Mouse (Mus musculus): ENCODE measurements at regions not wholly inside any gene's neighbourhood (a gene's known extent, or its start where the extent isn't known, plus 50 kb on each side); places are given as distances from the start of the nearest gene placed in this dataset.

- DNase-seq (ENCODE audit: low spot score), result no peak
- no peaks in the 10 kb centered on the region for H3K9me3 ChIP-seq (replicated peaks)
- WGBS, result 80% methylated on average over 5 of the region's 5 CpGs
- no peak overlapping the region for H3K4me3 ChIP-seq
- H3K36me3 ChIP-seq, result no peaks in the 10 kb centered on the region
- H3K27me3 ChIP-seq (ENCODE audit: low read depth, poor library complexity, severe bottlenecking), result no peaks in the 10 kb centered on the region
- 0 out of 2 replicates have a peak, but pooled peaks cover 6% of the 10 kb centered on the region for H3K4me1 ChIP-seq
- H3K27ac ChIP-seq (replicated peaks), result peak overlapping the region; percentile 13; the same call in 1 of the 2 replicates
Observed at GRCm38 (mm10) chr5:148454200-148454599, 54.5 kb upstream of the Slc7a1 start.

- DNase-seq (ENCODE audit: low spot score), result no peak
Observed at GRCm38 (mm10) chr5:148453776-148454175, 54.1 kb upstream of the Slc7a1 start.

GRCm38 (mm10) chr5:148452909-148453632 lies 53.4 kb upstream of the Slc7a1 start:
- Histone ChIP-seq H3K27ac (replicated peaks) (no peak overlapping the region), H3K36me3 (no peaks in the 10 kb centered on the region), H3K4me3 (no peak overlapping the region), H3K9me3 (replicated peaks) (no peaks in the 10 kb centered on the region), H3K4me1 (0 out of 2 replicates have a peak, but pooled peaks cover 6% of the 10 kb centered on the region), H3K27me3 (ENCODE audit: low read depth, poor library complexity, severe bottlenecking) (no peaks in the 10 kb centered on the region)
- DNase-seq (ENCODE audit: low spot score), result no peak
- WGBS, result 90% methylated on average over 17 of the region's 17 CpGs

More at GRCm38 (mm10) chr5:148453776-148454175, 54.1 kb upstream of the Slc7a1 start:
- Histone ChIP-seq H3K4me1 (0 out of 2 replicates have a peak, but pooled peaks cover 6% of the 10 kb centered on the region), H3K9me3 (replicated peaks) (no peaks in the 10 kb centered on the region), H3K27me3 (ENCODE audit: low read depth, poor library complexity, severe bottlenecking) (no peaks in the 10 kb centered on the region), H3K4me3 (no peak overlapping the region), H3K27ac (replicated peaks) (0 out of 2 replicates have a peak overlapping the region, but pooled peaks have one; percentile 13), H3K36me3 (no peaks in the 10 kb centered on the region)
- 80% methylated on average over 12 of the region's 12 CpGs for WGBS

DNA sequence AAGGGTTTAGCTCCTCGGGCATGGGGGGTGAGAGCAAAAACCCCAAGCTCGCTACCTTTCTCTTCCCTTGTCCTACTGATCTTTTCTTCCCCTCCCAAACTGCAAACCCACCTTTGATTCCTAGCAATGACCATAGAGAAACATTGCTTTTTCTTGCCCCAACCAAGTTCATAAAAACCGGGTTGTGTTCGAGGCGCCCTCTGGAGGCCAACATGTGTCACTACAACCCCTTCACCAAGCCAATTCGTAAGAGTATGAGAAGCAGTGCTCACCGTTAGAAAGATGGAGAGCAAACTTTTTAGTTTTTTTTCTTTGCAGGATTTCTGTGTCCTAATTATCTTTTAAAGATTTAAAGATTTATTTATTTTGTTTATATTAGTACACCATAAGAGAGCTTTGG lies 52.1 kb upstream of the Slc7a1 start:
- no peaks in the 10 kb centered on the region for H3K36me3 ChIP-seq
- H3K9me3 ChIP-seq (replicated peaks), result no peaks in the 10 kb centered on the region
- no peak overlapping the region for H3K27ac ChIP-seq (replicated peaks)
- peak; percentile 40 for DNase-seq (ENCODE audit: low spot score)
- H3K4me3 ChIP-seq, result no peak overlapping the region
- 0 out of 2 replicates have a peak, but pooled peaks cover 6% of the 10 kb centered on the region for H3K4me1 ChIP-seq
- H3K27me3 ChIP-seq (ENCODE audit: low read depth, poor library complexity, severe bottlenecking), result no peaks in the 10 kb centered on the region
- WGBS, result 45% methylated on average over 7 of the region's 7 CpGs

DNA sequence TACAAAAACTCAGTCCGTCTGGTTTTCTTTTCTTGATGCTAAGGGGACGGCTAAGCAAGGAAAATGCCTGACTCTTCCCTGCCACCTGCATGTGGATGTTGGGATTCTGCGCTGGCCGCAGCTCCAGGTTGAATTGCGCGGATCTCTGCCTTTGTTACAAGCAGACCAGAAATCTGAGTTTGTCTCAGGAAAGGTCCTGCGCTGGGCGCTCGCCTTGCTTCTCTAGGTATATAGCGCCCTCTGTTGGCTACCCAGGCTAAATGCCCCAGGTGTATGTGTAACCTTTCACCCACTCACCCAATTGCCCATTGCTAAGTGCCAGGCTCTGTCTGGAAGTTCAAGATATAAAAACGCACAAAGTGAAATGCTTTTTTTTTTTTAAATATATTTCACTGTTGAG lies 51.2 kb upstream of the Slc7a1 start:
- Histone ChIP-seq H3K27ac (replicated peaks) (no peak overlapping the region), H3K36me3 (no peaks in the 10 kb centered on the region), H3K27me3 (ENCODE audit: low read depth, poor library complexity, severe bottlenecking) (no peaks in the 10 kb centered on the region), H3K4me3 (no peak overlapping the region), H3K4me1 (0 out of 2 replicates have a peak, but pooled peaks cover 6% of the 10 kb centered on the region), H3K9me3 (replicated peaks) (no peaks in the 10 kb centered on the region)
- 43% methylated on average over 11 of the region's 11 CpGs for WGBS
- DNase-seq (ENCODE audit: low spot score), result peak; percentile 28
